Mouse (Mus musculus): ENCODE measurements around the gene Zfp239.

Gene Zfp239

DNA sequence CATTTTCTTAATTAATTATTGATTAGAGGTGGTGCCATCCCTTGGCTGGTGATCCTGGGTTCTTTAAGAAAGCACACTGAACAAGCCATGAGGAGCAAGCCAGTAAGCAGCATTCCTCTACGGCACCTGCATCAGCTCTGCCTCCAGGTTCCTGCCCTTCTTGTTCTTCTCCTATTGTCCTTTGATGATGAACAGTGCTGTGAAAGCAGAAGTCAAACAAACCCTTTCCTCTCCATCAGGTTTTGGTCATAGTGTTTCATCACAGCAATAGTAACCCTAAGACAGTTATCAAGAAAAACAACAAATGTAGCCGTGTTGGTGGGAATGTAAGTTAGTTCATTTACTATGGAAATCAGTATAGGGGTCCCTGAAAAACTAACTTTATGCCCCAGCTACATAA lies 31.5 kb downstream of the Zfp239 start:
- ChIA-PET CTCF (no interaction called here), POLR2A (interaction anchor here in 3 of 4 experiments (0.6 to 14.3 kb wide), 13 partner anchors 7 to 751 kb away, joined by 3 to 520 read pairs (median 29); partner anchors contain the start of genes Hnrnpf (in 2 of the 3) and Fxyd4 (in 1 of the 3))

DNA sequence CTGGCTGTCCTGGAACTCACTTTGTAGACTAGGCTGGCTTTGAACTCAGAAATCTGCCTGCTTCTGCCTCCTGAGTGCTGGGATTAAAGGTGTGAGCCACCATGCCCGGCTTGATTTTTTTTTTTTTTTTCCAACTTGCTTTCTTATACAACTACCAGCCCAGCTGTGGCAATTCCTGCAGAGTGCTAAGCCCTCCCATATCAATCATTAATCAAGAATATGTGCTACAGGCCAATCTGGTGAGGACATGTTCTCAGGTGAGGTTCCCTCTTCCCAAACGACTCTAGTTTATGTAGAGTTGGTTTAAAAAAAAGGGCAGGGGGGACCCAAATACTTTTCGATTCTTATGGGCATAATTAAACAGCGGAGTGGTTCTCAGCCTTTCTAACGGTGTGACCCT lies 35.9 kb downstream of the Zfp239 start:
- POLR2A ChIA-PET = interaction anchor here in 2 of 4 experiments (0.6 to 13.9 kb wide), 7 partner anchors 8 to 1917 kb away, joined by 3 to 520 read pairs (median 11); no protein-coding TSS in a partner anchor
- CTCF ChIA-PET = no interaction called here

DNA sequence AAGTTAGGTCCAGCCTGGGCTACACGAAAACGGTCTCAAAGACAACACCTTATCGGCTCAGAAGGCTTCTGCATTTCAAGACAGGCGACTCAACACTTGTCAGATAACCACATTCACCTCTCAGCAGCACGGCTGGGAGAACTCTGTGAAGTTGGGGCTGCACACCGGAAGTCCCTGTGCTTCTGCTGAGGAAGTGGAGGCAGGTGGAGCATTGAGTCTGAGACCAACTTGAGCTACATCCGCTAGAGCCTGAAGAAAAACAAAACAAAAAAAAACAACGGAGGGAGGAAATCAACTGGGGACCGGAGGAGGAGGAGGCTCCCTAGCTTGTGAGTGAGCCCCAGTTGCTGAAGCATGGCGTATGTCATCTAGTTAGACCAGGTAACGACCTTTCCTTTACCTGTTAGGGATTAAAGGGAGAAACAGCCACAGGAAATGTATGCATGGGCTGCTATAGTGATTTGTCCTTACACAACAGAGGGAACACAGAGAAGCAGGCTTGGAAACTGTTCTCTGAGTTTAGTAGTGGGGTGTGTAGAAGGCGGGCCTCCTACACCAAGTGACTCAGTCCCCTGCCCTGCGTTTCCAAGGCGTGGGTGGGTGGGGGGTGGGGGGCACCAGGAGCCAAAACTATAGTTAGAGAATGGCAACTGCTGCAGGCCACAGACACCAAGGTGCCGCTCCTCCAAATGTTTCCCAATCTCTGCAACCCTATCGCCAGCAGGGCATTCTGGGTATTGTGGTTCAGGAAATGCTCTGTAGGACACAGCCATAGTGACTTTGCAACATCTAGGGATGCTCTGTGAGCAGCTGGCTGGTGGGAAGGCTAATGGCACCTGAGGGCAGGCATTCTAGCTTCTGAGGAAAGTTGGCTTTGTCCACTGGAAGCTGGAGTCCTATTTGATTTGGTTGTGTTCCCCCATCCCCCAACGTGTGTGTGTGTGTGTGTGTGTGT lies 38.5 kb downstream of the Zfp239 start, which contains the start of gene Hnrnpf:
Gene Hnrnpf, plus strand, starts transcription at position 199 of the 955 bp plus-strand sequence.
- CTCF ChIA-PET = interaction anchor here in 2 of 4 experiments (1.1 to 1.8 kb wide), 2 partner anchors 11 to 21 kb away, joined by 3 to 4 read pairs; no protein-coding TSS in a partner anchor

DNA sequence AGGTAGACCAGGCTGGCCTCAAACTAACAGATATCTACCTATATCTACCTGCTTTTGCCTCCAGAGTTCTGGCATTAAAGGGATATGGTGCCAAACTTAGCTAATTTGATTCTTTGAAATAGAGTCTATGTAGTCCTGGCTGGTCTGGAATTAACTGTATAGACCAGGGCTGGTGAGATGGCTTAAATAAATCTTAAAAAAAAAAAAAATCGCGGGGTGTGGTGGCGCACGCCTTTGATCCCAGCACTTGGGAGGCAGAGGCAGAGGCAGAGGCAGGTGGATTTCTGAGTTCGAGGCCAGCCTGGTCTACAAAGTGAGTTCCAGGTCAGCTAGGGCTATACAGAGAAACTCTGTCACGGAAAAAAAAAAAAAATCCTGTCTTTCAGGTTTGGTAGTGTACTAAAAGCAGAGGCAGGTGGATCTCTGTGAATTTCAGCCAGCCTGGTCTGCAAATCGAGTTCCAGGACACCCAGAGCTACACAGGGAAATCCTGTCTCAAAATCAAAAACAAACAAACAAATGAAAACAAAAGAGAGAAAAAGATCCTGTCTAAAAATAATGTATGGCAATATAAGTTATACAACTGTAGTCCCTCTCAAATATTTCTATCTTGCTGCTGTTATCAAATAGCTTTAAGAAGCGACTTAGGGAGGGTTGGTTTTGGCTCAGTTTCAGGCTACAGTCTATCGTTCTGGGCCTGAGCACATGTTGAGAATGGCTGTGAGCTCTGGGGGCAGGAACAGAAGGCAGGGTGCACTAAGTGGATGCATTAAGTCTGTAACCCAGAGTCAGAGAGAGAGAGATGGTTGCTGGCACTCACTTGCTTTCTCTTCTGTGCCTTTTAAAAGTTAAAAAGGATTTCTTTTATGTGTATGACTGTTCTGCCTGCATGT lies 39.9 kb downstream of the Zfp239 start:
- POLR2A ChIA-PET = interaction anchor here (0.6 to 25.6 kb wide), 21 partner anchors 7 to 554 kb away, joined by 3 to 676 read pairs (median 16); partner anchors contain the start of genes Fxyd4 (in 1 of the 4) and Zfp248 (in 1 of the 4)
- CTCF ChIA-PET = interaction anchor here in 1 of 4 experiments (0.7 kb wide), 2 partner anchors 10 to 31 kb away, joined by 3 to 4 read pairs; no protein-coding TSS in a partner anchor

More for the DNA sequence above, 38.5 kb downstream of the Zfp239 start, which contains the start of gene Hnrnpf:
- POLR2A ChIA-PET = interaction anchor here (0.7 to 25.6 kb wide), 20 partner anchors 7 to 165 kb away, joined by 3 to 676 read pairs (median 17); partner anchors contain the start of gene Fxyd4 (in 1 of the 4)

DNA sequence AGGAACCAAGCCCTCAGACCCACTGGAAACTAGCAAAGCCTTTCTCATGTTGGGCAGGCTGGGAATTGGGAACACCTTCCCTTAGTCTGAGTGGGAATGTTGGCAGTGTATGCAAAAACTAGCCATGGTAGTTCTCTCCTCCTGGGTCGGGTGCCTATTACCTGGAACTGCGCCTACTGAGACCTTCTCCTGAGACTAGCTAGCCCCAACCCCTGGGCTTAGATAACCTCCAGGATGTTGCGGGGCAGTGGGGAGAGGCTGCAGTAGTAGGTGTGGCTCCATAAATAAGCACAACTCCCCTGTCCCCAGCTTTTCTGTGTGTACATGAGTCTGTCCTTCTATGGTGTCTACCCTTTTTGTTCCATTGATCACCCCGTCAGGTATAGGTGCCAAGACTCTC lies 40.7 kb downstream of the Zfp239 start:
- CTCF ChIA-PET = no interaction called here

DNA sequence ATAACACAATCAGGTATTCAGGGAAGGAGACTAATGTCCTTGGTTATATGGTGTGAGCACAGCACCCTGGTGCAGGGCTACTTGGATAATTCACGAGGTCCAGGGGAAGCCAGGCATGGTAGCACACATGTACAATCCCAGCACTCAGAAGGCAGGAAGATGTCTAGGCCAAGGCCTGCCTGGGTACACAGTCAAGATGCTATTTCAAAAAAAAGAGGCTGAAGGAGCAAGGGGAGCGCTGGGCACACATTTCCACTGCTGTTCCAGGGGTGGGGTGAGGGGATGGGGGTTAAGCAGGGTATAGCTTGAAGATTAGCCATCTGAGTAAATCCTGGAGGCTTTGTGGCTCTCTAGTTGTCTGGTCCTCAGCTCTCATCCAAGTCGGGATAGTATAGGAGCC lies 41.9 kb downstream of the Zfp239 start:
- ChIA-PET POLR2A (interaction anchor here in 3 of 4 experiments (1.0 to 25.6 kb wide), 11 partner anchors 9 to 40 kb away, joined by 3 to 676 read pairs (median 26); partner anchors contain the start of gene Fxyd4 (in 1 of the 3)), CTCF (interaction anchor here in 1 of 4 experiments (1.1 kb wide), 1 partner anchor 17 kb away, joined by 3 read pairs; no protein-coding TSS in a partner anchor)

More for the DNA sequence above, 40.7 kb downstream of the Zfp239 start:
- POLR2A ChIA-PET = interaction anchor here in 3 of 4 experiments (0.6 to 25.6 kb wide), 9 partner anchors 12 to 60 kb away, joined by 4 to 676 read pairs (median 59); partner anchors contain the start of gene Fxyd4 (in 1 of the 3)

DNA sequence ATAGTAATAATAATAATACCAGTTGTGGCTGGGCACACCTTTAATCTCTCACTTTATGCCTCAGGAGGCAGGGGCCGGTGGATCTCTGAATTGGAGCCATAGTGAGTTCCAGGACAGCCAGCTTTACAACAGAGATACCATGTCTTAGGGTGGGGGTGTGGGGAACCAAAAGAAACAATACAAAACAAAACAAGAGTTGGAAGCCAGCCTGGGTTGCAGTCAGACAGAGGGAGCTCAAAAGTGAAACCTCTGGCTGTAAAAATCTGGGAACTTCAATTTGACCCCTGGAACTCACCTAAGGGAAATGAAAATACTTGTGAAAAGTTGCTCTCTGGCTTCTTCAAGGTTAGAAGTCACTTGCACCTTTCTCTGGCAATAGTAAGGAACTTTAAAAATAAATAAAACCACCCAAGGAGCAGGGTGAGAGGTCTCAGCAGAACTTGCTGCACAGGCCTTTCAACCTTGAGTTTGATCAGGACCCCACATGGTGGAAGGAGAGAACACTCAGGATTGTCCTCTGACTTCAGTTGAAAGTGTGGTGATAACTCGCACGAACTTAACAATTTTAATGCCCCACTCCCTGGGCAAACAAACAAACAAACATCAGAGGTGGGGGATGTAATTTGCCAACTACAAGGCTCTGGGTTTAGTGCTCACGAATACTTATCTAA lies 43.5 kb downstream of the Zfp239 start:
- CTCF ChIA-PET = no interaction called here
- POLR2A ChIA-PET = interaction anchor here (0.7 to 25.6 kb wide), 42 partner anchors 8 to 514 kb away, joined by 3 to 676 read pairs (median 12); partner anchors contain the start of genes Fxyd4 (in 2 of the 4), Bms1 (in 1 of the 4) and Zfp637 (in 1 of the 4)

DNA sequence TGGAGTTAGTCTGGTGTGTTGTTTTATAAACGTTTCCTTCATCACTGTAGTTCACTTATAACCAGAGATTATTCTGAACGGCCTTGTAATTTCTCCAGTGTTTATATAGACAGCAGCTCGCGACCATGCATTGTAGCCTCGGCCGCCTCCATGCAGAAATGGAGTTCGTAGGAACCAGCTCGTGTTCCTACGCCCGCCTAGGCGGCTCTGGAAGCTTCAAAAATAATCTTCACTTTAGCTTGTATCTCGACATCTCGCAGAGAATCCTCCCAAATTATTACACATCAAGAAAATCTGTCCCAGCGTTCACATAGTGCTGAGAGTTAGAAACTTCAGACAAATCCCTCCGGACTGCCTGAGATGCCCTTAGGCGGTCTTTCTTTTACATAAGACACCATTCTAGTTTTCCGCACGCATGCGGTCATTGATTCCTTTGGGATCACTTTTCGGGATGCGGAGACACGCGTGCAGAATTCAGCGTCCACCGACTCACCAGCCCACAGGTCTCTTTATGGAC lies 44.2 kb downstream of the Zfp239 start:
- POLR2A ChIA-PET = interaction anchor here (0.5 to 25.6 kb wide), 59 partner anchors 9 to 1713 kb away, joined by 3 to 676 read pairs (median 6); partner anchors contain the start of genes Fxyd4 (in 3 of the 4), Zfp637 (in 2 of the 4), Adipor2 (in 1 of the 4) and Bms1 (in 1 of the 4)
- CTCF ChIA-PET = no interaction called here

DNA sequence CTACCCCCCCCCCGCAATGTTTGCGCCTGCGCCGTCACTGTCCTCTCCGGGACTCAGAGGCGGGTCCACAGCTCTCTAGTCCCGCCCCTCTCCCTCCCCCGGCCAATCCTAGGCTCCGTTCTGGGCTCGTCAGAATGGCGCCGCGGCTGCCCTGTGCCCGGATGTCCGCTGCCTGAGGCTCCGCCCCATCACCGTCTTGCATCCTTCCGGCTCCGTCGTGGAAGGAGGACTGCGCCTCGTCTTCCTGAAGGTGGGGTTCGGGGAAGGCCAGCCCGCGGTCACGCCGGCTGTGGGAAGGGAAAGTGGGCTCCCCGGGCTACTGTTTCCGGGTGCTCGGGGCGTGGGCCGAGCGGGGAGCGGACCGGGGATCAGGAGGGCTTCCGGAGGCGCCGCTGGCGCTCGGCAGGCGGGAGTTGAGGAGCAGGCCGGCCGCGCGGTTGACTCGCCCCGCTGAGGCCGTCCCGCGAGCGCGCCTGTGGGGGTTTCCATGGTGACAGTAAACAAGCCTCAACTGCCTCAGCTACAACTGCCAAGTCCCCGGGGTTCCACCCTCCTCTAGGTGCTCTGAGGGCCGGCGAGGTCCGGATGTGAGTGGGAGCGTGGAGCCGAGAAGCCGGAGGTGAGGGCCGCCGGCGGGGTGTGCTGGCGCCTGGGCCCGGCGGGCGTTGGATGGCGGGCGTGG lies 44.8 kb downstream of the Zfp239 start:
- POLR2A ChIA-PET = interaction anchor here (0.5 to 25.6 kb wide), 64 partner anchors 7 to 1714 kb away, joined by 3 to 676 read pairs (median 6); partner anchors contain the start of genes Fxyd4 (in 3 of the 4), Zfp637 (in 2 of the 4), Adipor2 (in 1 of the 4) and Bms1 (in 1 of the 4)

DNA sequence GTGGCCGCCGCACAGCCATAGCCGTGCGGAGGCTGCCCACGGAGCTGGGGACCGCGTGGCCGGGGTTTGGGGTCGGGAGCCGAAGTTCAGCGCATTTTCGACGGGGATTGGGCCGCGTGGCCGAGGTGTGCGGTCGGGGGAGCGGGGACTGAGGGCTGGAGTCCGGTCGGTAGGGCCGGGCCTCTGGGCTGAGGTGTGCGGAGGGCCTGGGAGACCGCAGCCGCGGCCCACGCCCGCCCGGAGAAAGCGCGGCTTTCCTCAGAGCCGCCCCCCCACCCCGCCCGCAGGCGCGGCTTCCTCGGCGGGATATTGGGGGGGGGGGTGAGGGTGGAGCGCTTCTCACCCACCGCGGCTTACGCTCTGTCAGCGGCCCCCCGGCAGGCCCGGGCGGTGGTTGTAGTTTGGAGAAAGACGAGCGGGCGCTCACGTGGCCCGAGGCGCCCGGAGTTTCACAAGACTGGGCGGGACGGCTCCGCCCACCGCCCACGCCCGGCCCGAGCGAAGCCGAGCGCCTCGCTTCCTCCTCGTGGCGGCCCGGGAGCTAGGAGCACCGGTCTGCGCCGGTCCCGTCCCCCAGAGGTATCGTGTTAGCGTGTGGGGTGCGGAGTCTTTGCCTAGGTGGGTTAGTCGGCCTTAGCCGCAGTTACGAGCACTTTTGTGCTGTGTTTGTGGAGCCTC lies 45.5 kb downstream of the Zfp239 start:
- POLR2A ChIA-PET = interaction anchor here (0.7 to 25.6 kb wide), 49 partner anchors 8 to 1700 kb away, joined by 3 to 676 read pairs (median 9); partner anchors contain the start of genes Hnrnpf (in 2 of the 4), Adipor2 (in 1 of the 4), Fxyd4 (in 1 of the 4) and Washc2 (in 1 of the 4)
- CTCF ChIA-PET = interaction anchor here in 2 of 4 experiments (0.7 to 1.5 kb wide), 3 partner anchors 26 to 57 kb away, joined by 3 to 5 read pairs (median 4); no protein-coding TSS in a partner anchor

More for the DNA sequence above, 44.8 kb downstream of the Zfp239 start:
- CTCF ChIA-PET = no interaction called here

DNA sequence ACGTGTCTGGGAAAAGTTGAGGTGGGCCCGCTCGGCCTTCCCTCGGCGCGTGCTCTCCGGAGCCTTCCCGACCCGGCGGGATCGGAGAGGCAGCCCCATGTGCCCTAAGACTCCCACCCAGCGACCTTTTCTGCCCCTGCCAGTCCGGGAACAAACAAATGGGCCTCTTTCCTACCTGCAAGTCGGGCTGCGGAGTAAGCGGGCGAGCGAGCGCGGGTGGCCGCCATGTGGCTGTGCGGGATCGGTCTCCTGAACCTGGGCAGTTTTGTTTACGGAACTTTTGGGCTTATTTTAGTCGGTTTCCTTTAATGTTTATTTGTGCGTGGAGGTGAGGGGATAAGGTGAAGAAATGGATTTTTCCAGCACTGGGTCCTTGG lies 46.1 kb downstream of the Zfp239 start:
- ChIA-PET CTCF (interaction anchor here in 3 of 4 experiments (0.7 to 1.5 kb wide), 5 partner anchors 11 to 57 kb away, joined by 3 to 5 read pairs (median 3); no protein-coding TSS in a partner anchor), POLR2A (interaction anchor here (0.7 to 25.6 kb wide), 49 partner anchors 7 to 1700 kb away, joined by 3 to 676 read pairs (median 8); partner anchors contain the start of genes Hnrnpf (in 2 of the 4), Fxyd4 (in 1 of the 4), Washc2 (in 1 of the 4) and Zfp637 (in 1 of the 4))

DNA sequence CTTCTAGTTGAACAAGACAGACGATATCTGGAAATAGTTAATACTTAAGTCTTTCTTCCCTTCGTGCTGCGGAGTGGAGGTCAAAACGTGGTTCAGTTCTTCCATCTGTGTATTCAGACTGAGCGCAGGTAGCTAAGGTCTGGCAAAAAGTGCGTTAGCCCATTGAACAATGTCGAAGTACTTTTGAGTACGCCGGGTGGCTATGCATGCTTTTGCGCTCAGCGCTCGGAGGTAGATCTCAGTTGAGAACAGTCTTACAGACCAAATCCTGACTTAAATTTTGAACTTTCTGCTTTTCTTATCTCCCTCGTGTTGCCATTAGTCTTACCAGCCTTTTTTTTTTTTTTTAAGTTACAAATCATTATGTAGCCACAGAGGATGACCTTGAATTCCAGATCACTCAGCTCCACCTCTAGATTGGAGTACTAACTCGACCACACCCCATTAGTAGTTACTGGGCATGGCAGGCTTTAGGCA lies 46.6 kb downstream of the Zfp239 start:
- ChIA-PET CTCF (interaction anchor here in 3 of 4 experiments (0.6 to 1.5 kb wide), 7 partner anchors 10 to 809 kb away, joined by 3 read pairs; no protein-coding TSS in a partner anchor), POLR2A (interaction anchor here (0.6 to 25.6 kb wide), 43 partner anchors 7 to 1701 kb away, joined by 3 to 676 read pairs (median 8); partner anchors contain the start of genes Hnrnpf (in 2 of the 4), Fxyd4 (in 1 of the 4), Washc2 (in 1 of the 4) and Zfp637 (in 1 of the 4))

DNA sequence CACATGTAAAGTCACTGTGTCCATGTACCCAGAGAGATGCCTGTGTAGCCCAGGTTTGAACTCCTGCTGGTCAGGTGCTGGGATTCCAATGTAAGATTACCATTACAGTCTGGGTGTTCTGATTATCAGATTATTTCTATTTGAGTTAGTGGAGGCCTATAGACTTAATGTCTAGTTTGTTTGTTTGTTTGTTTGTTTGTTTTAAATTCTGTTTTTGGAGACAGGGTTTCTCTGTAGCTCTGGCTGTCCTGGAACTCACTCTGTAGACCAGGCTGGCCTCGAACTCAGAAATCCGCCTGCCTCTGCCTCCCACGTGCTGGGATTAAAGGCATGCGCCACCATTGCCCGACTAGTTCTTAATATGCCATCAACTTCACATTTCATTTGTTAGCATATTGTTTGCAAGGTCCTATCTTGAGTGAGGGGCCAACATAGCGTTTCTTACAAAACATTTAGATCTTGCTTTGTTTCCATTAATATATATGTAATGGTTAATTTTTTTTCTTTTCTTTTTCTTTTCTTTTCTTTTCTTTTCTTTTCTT lies 48.3 kb downstream of the Zfp239 start:
- CTCF ChIA-PET = no interaction called here

DNA sequence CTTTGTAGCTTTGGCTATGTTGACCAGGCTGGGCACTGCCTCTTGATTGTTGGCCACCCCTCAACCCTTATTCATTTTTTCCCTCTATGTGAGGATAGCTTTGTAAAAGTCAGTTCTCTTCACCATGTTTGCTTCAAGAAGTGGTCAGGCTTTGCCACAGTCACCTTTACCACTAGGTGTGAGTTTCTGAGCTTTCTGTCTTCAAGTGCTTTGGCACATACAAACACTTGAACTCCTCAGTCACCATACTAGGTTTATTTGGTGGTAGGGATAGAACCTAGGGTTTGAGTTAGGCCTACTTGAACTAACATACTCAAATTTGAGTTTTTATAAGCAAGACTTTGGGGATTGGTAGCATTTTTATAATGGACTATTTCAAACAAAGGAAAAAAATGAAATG lies 52.6 kb downstream of the Zfp239 start:
- ChIA-PET CTCF (interaction anchor here in 1 of 4 experiments (0.6 kb wide), 1 partner anchor 1305 kb away, joined by 3 read pairs; no protein-coding TSS in a partner anchor), POLR2A (interaction anchor here (0.5 to 25.6 kb wide), 25 partner anchors 3 to 51 kb away, joined by 3 to 676 read pairs (median 8); partner anchors contain the start of genes Fxyd4 (in 2 of the 4) and Hnrnpf (in 2 of the 4))

More for the DNA sequence above, 48.3 kb downstream of the Zfp239 start:
- POLR2A ChIA-PET = interaction anchor here in 3 of 4 experiments (1.0 to 25.6 kb wide), 11 partner anchors 7 to 39 kb away, joined by 5 to 676 read pairs (median 146); partner anchors contain the start of genes Fxyd4 (in 1 of the 3) and Hnrnpf (in 1 of the 3)
